Mouse (Mus musculus) cerebellum, postnatal 10 days (tissue): ENCODE measurements around the gene Tsg101.
"Not testable (repeated sequence)": the region's sequence is repeated elsewhere in the genome, so short reads cannot be mapped to it uniquely, and the experiment has no call there.

Source experiments
- DNase-seq, 2 experiments: peaks; one replicate each; pipeline ENCODE4 v3.0.0; 2021; ENCODE audit warnings: mixed read lengths in 2 of 2

Gene Tsg101

DNA sequence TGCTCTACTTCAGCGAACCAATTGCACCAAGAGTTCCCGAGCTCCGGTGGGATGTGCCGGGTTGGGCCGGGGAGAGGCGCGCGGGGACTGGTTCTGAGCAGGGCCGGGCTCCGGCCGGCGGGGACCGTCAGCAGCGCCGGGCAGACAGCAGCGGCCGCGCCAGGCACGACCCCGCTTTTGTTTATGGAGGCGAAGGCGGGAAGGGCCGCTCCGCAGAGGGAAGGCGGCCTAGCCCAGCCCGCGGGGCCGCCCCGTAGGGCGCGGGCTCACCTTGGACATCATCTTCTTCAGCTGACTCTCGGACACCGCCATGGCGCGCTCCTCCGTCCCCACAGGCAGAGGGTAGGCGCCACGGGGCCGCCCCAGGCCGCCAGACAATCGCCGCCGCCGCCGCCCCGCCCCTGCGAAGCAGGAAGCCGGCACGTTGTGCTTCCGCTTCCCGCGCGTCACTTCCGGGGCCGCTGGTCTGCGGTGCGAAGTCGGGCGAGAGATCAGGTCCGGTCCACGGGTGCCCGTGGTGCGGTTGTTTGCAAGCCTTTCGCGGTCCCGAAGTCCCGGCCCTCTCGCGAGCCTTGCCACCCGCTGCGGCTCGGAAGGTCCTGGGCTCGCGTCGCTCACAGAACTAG is at the start of gene Tsg101:
Gene Tsg101 (minus strand): TSS at position 419 of the 626 bp plus-strand sequence.
- peak; percentile 96 to 97 for DNase-seq

DNA sequence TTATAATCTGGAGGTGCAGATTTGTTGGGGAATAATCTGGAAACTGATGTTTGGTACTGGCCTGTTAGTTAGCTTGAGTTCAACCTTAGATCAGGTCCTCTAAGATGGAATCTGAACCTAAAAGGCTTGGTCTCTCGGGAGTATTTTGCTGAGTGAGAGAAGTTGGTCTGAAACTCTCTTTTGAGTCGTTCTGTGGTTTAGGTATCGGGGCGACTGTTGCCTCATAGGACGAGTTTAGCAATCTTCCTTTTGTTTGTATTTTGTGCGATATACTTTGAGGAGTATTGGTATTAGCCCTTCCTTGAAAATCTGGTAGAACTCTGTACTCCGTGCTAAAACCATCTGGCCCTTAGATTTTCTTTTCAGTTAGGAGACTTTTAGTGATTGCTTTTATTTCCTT is 44.3 kb upstream of the Tsg101 start:
- DNase-seq, result no peak

DNA sequence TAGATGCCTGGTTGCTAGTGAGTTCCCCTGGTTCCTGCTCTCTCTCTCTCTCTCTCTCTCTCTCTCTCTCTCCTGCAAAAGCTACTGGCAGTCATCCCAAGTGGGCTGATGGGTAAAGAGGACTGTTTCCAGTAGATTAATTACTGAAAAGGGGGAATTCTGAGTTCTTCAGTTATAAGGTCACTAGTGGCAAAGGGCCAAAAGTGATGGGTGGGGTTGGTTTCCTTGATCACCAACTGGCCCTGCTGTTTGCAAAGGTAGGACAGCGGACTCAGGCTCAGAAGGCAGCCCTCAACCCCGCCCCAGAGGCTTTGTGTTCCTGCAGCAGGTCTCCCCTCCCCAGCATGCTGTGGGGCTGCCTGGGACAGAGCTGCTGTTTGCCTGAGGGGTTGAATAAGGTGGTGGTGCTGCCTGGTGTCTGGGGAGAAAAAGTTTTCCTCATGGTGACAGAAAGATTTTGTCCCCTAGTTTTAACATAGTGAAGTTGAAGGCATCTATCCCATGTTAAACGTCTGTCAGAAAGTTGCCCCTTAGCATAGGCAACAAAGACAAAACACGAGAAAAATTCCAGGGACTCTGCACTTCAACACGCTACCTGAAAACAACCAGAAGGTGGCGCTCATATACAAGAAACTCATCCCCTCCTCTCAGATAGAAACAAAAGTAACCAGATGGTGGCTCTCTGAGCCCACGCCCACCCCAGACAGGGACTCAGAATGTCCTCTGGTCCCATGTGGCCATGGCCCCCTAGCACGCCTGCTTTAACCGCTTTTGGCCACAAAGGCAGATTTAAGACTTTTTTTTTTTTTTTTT is 43.2 kb upstream of the Tsg101 start:
- DNase-seq, result peak; percentile 86 to 91

DNA sequence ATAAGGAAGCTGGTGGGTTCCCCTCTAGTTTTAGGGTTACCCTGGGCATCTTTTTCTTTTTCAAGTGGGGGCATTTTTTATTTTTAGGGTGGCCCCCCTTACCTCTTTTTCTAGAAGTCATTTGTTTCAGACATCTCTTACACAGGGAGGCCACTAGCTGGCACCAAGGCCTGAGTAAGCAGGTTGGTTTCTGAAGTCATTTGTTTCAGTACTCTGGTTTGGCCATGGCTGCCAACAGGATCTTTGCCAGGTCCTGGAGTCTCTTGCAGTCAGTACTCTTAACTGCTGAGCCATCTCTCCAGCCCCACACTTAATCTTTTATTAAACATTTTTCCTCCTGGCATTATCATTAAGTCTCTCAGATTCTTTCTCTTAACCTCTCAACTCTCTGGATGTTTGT is 42.4 kb upstream of the Tsg101 start:
- peak; percentile 67 to 76 for DNase-seq

DNA sequence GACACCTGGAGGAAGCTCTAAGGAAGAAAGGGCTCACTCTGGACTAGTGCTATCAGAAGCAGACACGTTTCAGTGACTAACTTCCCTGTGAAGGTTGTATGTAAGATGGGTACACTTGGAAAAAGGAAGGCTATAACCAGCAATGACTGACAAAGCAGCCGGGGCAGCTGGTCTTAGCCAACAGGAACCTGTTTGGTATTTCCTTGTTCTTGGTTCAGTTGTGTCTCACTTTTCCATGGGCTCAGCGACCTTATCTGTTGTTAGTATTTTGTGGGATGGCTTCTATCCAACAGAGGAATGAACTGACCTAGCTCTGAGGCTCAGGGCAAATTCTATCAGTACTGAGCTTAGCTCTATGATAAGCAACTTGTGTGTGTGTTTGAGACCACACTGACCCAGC is 41.2 kb upstream of the Tsg101 start:
- no peak for DNase-seq

DNA sequence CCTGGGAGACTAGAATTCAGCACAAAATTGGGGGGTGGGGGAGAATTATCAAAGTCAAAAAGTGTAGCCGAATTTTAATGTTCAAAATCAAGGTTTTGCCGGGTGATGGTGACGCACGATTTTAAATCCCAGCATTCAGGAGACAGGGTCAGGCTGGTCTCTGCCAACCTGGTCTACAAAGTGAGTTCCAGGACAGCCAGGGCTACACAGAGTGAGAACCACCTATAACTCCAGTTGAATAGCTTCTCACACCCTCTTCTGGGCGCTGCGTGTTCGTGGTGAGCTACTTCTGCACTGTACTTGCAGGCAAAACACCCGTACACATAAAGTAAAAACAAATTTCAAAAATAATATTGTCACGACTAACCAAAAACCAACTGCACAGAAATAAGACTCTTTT is 39.1 kb upstream of the Tsg101 start:
- DNase-seq, result peak; percentile 14 to 23

DNA sequence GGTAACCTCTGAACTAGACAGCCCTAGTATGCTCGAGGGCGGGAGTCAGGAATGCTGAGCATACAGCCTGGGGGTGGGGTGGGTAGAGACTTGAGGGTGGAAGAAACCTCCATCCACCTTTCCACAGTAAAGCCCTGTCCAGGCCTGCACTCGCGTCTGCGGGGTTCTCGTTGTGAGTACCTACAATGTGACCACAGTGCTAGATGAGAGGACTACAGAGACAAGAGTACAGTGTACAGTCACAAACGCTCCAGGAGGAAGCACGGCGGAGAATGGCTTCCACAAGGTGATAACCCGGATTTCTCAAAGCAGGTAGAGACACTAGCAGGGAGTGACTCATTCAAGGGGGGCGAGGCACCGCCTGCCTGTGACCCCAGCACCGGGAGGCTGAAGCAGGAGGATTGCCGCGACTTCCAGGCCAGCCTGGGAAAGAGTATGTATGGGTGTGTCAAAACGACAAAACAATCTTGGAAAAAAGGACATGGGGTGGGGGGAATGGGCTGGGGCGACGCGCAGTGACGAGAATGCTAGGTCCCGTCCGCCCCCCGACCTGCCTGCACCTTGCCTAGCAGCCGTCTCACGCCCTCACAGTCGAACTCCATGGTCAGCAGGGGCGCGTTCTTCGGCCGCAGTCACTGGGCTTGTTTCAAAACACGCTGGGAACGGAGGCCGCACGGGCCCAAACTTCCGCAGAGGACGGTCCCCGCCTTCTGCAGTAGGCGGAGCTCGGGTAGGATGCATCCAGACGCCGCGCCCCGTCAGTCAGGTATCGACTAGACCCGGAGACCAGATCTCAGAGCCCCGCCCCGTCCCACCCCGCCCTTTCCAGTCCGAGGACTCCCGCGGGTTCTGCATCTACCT is 38.3 kb upstream of the Tsg101 start, which contains the start of gene Uevld:
Gene Uevld (minus strand): TSS at position 697 of the 861 bp plus-strand sequence.
- peak; percentile 97 for DNase-seq

DNA sequence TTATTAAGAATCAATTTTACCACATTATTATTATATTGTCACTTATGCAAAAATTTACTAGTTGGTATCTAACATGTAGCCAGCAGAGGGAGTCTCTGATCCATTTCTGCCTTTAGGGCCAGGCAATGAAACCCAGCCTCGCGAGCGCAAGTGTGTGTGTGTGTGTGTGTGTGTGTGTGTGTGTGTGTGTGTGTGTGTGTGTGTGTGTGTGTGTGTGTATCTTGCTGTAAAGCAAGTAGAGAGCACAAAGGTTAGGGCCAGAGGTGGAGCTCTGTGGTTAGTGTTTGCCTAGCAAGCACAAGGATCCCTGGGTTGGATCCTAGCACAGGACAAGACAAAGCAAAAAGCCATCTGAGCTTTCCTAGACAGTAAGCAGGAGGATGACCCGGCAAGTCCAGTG is 16.1 kb upstream of the Tsg101 start:
- peak; percentile 49 to 71 for DNase-seq

DNA sequence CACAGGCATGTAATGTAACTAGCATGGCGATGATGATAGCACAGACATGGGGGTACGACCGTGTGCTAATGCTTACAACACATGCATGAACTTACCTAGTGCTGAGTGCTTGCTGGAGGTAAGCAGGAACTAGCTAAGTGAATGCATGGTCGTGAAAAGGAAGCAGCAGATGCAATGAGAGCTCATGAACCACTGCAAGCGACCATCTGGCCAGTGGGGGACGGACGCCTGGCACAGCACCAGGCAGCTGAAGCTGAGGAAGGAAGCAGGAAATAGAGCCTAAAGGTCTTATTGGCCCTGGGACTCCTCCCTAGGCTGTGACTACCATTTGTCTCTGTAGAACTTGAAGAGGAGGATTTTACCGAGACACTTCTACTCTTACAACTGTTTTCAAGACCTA is 15.0 kb upstream of the Tsg101 start:
- peak; percentile 24 to 35 for DNase-seq

DNA sequence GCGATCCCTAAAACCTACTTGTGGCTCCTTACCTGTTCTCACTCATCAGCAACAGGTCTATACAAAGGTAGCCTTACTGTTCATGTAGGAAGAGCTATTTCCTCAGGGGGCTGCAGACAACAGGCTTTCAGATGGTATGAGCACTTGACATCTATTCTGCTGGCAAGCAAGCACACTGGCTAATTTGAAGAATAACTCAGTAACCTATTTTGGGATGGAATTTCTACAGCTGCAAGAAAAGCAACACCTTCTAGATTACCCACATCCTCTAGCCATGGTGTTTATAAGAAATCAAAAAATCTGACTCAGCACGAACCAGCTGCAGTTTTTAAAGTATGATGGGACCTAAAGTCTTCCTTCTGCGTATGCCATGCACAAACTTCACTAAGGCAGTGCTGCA is 11.6 kb upstream of the Tsg101 start:
- DNase-seq, result no peak

DNA sequence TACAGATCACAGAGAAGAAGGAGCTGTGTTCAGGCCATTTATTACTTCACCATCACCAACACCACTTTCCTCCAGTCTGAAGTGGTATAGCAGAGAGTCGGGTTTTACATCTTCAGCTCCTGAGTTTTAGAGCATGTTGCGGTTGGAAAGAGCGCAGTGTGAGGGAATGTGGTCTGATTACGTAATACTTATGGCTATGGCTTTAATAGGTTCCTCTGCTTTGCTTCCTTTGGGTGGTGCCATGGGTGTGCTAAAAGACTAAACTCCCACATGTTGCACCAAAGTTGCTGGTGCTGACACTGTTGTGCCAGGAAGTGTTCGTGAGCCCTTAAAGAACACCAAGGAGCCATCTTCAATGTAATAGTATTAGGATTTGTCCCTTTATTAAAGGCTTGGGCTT is 8.5 kb upstream of the Tsg101 start:
- no peak for DNase-seq

DNA sequence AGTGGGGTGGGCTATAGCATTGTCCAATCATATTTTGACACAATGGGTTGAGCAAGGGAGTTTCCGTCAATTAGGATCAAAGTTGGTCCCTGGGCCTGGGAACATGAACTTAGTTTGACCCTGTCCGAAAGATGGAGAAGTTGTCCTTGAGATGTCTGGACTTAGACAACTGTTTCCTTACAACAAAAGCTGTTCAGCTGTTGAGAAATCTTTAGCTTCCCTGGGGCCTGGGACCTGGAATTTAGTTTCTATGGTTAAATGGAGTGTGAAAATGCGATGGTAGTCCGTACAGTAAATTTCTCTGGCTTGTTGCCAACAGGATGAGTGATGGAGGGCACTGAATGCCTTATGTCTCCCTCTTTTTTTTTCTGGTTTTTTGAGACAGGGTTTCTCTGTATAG is 2.3 kb upstream of the Tsg101 start:
- DNase-seq, result peak in 1 of 2 experiments; percentile 16

DNA sequence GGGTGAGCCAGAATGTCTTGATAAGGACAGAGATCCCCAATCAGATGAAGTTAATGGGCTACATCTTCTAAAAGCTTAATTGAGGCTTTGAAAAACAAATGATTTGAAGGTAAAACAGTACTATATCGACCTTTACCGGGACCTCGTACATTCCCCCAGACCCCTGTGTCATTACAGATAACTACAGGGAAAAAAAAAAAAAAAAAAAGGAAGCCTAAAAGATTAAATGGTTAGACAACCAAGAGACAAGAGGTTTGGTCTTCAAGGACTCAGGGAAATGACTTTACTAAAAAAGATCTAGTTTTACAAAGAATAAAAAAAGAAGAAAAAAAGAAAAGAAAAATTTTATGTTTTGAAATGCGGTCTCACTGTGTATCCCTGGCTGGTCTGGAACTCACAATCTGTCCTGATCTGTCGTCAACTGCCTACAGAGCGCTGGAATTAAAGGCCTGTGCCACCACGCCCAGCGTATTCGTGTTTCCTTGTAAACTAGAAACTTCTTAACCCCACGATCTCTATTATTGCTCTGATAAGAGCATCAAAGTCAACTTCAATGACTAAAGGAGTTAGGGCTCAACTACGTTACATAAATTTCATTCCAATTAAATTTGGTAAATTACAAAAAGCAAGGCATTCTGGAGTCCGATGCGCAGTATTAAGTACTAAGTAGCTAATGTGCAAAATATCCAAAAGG is 944 bp downstream of the Tsg101 start:
- peak; percentile 9 to 10 for DNase-seq

DNA sequence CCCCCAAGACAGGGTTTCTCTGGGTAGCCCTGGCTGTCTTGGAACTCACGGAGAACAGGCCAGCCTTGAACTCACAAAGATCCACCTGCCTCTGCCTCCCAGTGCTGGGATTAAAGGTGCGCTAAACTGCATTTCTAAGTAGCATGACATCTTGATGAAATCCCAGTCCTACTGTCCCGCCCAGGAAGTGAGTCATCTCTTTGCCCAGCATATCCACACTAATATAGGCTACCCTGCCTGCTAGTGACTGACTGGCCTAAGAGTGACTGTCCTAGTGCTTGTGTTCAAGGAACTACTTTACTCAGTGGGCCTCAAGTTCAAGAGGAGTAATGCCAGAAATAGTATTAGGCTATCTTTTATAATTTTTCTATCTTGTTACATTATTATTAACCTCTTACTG is 3.4 kb downstream of the Tsg101 start:
- no peak for DNase-seq

DNA sequence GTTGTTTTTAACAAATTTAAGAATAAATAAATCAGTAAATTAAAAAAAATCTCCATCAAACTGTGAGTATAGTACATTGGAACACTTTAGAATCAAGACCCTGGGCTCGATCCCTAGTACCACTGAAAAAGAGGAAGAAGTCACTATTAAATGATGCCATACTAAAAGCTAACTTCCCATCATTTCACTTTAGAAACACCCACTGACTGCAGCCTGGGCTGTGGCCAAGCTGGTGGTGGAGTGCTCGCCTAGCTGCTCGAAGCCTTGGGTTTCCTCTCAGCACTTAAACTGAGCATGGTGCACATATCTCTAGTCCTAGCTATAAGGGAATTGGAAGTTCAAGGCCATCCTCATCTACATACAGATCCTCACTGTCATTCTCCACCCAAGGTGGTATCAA is 8.5 kb downstream of the Tsg101 start:
- no peak for DNase-seq

DNA sequence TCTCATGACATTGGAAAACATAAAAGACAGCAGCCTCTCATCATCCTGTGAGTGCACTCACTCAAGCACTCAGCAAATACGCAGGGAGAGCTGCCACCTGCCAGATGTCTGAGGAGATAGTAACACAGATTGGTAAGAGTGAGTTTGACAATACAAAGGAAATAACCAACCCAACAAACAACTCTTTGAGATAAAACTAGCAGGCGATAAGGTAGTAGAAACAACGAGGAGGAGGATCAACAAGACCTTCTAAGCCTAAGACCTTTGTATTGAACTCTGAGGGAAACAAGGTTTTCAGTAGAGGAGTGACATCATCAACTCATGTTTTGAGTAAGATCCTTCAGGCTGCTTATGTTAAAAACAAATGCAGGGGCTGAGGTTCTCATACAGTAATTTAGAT is 20.4 kb downstream of the Tsg101 start:
- DNase-seq, result no peak

DNA sequence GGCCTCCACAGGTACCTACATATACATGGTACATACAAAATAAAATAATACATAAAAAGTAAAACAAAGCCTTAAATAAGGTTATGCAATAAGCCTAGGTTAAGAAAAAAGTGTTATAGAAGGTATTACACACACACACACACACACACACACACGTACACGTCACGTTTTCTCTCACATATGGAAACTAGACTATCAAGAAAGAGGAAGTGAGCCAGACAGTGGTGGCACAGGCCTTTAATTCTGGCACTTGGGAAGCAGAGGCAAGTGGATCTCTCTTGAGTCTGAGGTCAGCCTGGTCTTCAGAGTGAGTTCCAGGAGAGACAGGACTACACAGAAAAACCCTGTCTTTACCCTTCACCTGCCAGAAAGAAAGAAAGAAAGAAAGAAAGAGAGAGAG is 24.3 kb downstream of the Tsg101 start:
- DNase-seq, result no peak

DNA sequence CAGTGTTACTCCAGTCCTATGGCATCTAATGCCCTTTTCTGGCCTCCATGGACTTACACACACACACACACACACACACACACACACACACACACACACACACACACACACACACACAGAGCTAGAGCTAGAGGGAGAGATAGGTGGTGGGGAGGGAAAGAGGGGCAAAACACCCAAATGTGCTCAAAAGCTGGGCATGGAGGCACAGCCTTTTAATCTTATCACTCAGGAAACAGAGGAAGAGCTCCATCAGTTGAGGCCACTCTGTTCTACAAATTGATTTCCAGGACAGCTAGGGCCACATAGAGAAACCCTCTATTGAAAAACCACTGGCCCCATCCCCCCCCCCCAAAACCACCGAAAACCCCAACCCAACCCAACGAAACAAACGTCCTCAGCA is 36.5 kb downstream of the Tsg101 start:
- DNase-seq, result no peak

DNA sequence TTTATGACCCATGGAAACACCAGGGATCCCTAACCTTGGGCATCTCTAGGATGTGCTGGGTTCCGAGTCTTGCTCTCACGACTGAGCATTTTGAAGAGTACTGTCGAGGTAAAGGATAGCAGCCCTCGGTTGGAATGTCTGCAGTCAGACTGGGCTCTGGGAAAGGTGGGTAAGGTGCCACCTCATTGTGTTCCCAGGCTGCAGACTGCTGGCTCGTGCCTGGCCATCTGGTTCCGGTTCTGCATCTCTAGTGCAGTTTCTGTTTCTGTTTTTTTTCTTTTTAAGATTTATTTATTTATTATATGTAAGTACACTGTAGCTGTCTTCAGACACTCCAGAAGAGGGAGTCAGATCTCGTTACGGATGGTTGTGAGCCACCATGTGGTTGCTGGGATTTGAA is 37.8 kb downstream of the Tsg101 start:
- not testable (repeated sequence) for DNase-seq

DNA sequence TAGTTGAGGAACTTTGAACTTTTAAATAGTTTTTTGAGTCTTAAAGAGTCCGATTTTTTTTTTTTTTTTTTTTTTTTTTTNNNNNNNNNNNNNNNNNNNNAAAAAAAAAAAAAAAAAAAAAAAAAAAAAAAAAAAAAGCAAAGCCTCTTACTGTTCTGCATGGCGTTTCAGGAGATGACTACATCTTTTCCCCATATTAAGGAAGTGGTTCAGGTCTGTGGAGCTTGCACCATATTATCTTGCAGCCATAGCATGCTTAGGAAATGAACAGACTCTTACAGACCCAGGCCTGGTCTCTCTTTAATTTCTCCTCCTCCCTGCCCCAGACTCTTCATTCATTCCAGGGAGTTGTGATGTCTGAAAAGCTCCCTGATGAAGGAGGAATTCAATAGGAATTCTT is 38.8 kb downstream of the Tsg101 start:
- no peak for DNase-seq

DNA sequence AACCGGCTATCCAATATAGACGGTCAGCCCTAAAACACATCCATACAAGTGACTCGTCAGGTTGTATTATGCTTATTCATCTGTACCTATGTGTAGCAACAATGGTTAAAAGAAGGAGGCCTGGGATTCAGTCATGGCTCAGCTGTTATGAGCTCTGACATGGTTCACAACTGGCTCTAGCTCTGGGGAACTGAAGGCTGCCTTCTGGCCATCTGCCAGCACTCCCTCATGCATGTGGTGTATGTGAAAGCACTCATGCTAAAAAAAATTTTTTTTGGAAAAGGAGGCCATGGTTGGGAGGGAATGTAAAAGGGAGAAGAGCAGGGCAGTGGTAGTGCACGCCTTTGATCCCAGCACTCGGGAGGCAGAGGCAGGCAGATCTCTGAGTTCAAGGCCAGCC is 39.9 kb downstream of the Tsg101 start:
- DNase-seq, result peak; percentile 23 to 38

DNA sequence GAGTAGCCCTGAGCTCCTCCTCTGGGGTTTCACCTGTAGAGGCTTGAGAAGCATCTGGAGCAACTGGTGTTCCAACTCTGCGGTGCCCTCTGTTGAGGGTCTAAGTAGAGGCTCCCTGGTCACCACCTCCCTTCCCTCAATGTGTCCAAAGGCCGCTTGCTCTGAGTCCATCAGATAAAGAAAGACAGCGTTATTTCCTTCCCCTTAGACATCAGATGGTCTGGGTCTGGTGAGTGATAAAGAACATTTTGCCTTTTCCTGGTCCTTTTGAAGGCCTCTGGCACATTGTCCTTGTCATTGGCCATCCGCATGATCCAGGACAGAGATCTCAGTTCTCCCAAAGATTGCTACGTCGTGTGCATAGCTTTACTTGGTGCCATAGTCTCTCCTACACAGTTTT is 42.5 kb downstream of the Tsg101 start:
- no peak for DNase-seq

DNA sequence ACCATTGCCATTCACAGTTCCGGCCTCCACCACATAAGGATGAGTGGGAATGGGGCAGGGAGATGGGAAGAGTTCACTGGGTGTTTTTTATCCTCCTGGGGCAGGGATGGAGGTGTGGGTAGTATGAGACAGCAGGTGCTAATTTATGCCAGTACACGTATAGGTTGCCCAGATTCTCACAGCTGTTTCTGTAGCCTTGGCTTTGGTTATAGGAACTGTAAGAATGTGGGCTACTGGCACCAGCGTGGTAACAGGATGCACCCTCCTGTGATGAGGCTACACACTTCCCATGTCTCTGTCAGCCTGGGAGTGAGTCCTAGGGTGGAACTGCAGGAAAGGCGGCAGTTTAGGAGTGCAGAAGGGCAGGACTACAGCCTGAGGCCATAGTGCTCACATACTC is 42.9 kb downstream of the Tsg101 start:
- no peak for DNase-seq
